ENCODE assay signal across 17 mouse cellular contexts in the genomic region with DNA sequence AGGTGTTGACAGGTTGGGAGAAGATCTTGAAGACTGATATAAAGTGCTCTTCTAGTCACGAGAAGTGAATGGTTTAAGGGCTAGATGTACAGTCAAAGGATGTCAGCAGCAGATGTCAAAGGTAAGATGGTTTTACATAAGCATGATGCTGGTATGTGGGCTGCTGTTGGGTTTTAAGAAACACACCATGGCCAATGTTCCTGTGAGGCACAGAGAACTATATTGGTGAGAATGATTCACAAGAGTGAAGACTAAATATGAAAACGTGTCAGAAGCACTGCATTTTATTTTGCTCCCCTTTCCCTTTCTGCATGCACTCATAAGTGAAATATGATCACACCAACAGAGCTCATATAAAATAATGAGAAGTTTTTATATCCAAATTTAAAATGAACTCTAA.
"Had no signal": no experiment of that assay in that cellular context is flagged by ENCODE, and none has a peak within 500 bp of the region (broad histone marks: within the 10 kb centered on the region; RNA-seq: fewer than 3 reads in every experiment).

No protein-coding gene starts in this region.

- DNase-seq: liver, postnatal 0 days; lung, adult 2 months; lung, postnatal 14 days; lung, postnatal 36 days; right cerebral cortex, postnatal 25 days; thymus, adult 18-20 months; thymus, postnatal 14 days; thymus, postnatal 36 days had no signal

- ATAC-seq: liver, postnatal 0 days; lung, postnatal 0 days; midbrain, embryonic 13.5 days; midbrain, embryonic 15.5 days had no signal

- H3K27ac ChIP-seq: lung, embryonic 15.5 days; macrophage; midbrain, embryonic 13.5 days; midbrain, embryonic 15.5 days; neural tube, embryonic 12.5 days; stomach, embryonic 15.5 days; stomach, postnatal 0 days had no signal

- H3K4me3 ChIP-seq: lung, embryonic 15.5 days; megakaryocyte, embryonic 14.5 days; midbrain, embryonic 13.5 days; midbrain, embryonic 15.5 days; neural tube, embryonic 12.5 days; stomach, embryonic 15.5 days had no signal
